Mouse (Mus musculus): ENCODE measurements around the gene Rpl10-ps3.

The Rpl10-ps3 gene

DNA sequence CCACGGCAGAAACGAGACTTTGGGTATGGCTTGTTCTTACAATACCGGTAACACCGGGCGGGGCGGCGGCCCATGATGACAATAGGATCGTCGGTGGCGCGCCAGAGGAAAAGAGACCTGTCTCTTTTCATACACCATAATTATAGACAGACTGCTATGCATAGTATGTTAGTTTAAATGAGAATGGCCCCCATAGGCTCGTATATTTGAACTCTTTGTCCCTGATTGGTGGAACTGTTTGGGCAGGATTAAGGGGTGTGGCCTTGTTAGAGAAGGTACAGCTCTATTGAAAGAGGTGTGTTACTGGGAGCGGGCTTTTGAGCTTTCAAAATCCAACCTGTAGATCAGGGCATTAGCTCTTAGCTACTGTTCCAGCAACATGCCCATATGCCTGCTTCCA lies at the start of gene Rpl10-ps3:
Rpl10-ps3 (minus strand) TSS at position 101 of the 400 bp plus-strand sequence.
- no peak for DNase-seq

DNA sequence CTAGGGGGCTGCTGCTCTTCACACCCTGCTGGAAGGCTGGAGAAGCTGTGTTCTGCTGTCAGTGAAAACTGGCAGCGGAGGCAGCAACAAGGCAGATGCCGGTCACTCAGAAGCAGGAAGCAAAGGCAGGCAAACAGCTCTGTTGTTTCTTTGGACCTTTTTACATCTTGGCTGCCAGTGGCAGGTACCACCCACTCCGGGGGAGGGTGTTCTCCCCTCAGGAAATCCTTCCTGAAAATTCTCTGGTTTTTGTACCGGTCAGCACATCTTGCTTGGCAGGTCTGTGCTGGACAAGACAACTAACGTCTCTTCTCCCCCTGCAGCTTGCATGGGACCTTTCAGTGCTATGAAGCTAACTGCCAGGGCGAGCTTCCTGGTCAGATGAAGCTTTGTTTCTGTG lies 30.8 kb upstream of the Rpl10-ps3 start:
- no peak for DNase-seq

DNA sequence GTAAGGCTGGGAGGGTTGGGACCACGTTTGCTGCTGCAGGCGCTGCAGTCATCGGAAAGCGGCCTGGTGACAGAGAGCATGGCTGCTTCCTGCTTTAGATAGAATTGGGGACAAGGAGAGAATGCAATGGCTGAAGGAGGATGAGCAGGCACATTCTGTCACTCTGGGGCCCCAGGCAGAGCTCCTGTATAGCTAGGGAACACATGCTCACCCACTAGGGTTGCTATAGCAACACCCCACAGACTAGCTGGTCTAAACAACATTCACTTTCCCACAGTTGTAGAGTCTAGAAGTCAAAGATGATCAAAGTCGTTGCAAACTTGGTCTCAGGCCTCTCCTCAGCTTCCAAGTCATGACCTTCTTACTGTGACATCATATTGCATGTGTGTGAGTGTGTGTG lies 29.9 kb upstream of the Rpl10-ps3 start:
- no peak for DNase-seq

DNA sequence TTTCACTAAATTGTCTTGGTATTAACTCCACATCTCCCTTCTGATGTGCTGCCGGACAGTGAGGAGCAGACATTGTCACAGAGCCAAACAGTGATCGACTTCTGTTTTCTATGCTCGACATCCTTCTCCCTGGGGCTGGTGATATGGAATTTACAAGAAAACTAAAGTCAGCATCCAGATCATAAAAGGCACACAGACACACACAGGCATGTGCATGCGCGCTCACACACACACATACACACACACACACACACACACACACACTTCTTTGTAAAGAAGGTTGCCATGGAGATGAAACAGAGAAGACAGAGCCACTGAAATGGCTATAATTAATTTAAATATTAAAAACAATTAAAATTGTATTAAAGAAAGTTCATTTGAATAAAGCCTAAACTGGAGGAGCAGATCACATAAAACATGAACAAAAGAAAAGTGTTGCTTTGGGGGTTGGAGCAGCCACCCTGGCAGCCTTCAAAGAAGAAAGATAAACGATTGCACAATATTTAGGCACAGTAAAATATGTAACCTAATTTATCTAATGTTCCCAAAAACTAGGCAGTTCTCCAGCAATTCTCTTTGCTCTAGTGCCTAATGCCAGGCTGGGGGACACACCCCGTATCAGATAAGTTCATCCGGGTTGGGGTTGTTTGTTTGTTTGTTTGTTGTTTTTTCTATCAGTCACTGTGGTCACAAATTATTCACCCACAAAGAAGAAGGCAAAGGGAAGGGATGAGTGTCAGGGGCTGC lies 24.0 kb upstream of the Rpl10-ps3 start:
- DNase-seq, result no peak

DNA sequence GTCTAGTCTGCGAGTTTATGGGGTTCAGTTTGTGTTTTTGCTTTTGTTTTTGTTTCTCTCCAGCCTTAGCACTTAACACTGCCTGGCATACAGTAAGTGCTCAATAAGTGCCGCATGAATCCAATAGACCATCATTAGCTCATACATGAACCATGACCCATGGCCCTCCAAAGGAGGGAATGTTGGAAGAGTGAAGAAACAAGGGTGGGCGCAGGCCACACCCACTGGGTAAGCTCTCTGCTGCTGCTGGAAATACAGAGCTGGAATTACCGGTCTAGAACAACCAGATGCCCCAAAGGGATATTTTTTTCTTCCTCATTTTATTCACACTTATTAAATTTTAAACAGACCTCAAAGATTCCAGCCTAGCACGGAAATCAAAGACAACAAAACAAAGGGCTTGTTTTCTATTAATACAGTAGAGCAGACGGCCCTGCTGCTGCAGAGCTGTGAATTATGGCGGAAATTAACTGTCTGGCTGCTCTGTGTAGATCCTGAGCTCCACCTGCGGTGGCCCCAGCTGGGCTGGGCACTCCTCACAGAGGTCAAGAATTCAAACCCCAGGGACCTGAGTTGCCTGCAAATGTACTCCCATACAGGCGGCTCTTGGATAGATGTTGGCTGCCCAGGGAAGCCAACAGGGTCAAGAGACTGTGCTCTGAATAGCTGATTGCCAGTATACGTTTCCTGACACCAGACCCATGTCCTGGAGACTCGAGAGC lies 20.5 kb upstream of the Rpl10-ps3 start:
- no peak for DNase-seq

DNA sequence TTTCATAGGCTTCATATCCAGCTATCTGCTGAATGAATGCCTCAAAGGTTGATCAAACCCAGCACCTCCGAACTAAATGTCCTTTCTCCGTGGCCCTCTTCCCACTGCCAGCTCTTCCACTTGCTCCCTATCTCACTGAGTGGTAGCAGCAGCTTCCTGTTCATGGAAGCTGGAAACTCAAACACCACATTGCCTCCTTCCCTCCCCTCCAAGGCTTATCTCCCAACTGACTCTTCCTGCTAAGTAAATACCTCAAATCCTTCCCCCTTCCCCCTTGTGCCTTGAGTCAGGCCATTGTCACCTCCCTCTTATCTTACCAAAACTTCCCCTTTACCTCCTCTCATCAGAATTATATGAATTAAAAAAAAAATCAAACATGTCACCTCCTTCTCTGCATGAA lies 19.2 kb upstream of the Rpl10-ps3 start:
- no peak for DNase-seq

DNA sequence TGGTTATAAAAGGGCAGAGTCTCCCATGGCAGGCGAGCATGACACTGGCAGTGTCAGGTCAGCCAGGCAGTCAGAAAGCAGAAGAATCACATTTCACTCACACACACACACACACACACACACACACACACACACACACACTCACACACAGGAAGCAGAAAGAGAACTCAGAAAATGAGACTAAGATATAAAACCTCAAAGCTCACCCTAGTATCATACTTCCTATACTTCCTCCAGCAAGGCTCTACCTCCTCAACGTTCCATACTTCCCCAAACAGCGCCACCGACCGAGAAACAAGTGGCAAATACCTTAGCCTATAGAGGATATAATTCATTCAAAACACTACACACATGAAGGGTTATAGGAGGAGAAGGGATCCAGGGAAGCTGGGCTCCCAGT lies 18.5 kb upstream of the Rpl10-ps3 start:
- peak; percentile 34 for DNase-seq

DNA sequence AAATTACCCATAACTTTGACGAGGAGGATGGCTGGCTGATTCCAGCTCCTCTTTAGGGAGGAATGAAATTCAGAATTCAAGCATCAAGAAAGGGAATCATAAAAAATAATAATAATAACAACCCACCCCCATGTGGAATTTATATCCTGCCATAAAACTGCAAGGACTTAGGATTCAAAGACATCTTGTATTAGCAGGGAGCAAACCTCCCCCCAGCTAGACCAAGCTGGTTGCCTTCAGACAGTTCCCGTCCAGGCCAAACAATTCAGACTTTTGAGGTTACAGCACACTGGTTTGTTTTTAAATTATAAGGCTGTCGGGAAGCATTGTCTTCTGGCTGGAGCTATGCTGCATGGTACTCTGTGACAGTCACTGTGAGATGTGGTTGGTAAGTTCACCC lies 17.8 kb upstream of the Rpl10-ps3 start:
- no peak for DNase-seq

DNA sequence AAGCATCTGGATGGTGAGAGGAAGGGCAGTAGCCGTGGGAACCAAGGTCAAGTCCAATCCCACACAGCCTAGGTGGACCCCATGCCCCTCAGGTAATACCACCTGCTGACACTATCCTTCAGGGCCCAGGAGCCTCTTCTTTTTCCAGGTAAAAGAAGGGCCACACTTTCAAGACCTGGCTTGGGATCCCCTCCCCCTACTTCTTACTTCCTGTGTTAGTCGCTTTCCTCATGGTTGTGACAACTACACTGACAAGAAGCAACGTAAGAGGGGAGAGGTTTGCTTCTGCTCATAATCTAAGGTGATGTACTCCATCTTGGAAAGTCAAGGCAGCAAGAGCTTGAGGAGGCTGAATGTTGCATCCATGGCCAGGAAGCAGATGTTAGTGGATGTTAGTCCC lies 15.6 kb upstream of the Rpl10-ps3 start:
- DNase-seq, result peak; percentile 42

DNA sequence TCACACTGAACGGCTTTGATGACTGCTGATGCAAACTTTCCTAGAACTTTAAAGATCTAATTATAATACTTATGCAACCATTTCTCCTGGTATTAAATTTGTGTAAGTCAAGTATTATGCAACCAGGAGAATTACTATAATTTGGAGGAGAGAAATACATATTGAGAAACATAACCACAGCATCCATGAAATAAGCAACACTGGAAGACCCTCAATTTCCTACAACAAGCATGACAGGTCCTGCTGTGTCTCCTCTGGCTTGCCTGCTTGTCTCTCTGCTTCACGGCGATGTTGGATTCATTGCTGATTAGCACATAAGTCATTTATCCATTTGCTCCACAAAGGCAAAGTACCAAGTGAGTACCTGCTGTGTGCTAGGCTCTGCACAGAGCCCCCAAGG lies 12.6 kb upstream of the Rpl10-ps3 start:
- DNase-seq, result no peak

DNA sequence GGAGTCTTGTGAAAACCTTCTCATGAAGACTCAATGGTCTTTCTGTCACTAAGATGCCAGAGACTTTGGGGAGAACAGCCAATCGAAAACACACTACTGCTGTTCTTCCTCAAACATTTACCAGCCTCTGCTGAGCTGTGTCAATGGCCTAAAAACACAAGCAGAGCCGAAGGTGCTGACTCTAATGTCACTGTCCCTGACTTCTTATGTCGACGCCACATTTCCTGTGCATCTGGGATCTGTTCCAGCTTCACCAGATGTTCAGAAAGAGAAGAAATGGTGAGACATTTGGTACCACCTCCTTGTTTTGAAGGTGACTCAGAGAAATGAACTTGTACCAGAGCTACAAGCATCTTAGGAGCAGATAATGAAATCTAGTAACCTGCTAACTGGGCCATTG lies 7.0 kb upstream of the Rpl10-ps3 start:
- DNase-seq, result peak; percentile 45

DNA sequence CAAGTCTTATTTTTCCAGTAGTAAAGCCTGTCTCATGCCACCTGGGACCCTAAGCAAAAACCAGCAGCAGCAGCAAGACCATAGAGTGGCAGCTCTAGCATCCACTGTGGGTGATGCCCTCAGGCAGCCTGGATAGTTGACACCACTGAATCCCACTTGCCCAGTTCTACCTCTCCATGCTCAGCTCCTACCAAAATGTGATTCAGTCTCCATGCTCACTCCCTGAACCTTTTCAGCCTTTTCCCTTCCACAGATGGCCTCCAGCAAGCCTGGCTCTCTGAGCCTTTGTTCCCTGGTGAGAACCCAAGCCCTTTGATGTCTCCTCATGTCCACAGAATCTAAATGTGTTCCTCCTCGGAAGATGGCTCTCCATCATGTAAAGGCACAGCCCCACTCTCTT lies 5.8 kb upstream of the Rpl10-ps3 start:
- DNase-seq, result no peak

DNA sequence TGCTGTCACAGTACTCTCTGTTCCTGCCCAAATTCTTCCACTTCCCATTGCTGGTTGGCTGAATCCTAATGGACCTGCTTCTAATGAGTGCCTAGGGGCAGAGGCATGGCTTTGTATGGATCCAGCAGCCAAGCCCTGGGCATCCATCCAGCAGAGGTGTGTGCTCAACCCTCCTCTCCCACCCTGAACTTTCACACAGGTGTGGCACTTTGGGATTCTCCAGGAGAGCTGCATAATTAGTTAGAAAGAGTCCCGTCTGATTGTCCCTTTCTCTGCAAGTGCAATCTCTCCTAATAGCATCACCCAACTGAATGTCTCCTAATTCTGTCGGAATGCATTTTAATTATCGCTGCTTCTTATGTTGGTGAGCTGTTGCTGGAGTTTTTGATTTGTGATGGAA lies 4.4 kb upstream of the Rpl10-ps3 start:
- DNase-seq, result no peak

DNA sequence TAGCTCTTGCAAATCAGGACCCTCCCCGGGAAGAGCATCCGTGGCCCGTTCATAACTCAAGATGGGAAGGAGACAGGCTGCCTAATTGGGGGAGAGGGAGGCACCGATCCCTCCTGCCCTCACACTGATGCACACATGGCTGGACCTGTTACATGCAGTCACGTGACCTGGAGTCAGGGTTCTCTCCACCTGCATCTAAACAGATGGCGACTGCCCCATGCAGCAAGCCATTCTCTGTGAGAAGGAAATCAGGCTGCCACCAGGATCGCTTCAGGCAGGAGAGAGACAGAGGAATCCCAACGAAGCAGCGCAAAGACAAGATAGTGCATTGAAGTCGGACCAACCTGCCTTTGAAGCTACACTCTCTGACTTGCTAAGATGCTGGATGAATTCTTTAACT lies 3.5 kb upstream of the Rpl10-ps3 start:
- no peak for DNase-seq

DNA sequence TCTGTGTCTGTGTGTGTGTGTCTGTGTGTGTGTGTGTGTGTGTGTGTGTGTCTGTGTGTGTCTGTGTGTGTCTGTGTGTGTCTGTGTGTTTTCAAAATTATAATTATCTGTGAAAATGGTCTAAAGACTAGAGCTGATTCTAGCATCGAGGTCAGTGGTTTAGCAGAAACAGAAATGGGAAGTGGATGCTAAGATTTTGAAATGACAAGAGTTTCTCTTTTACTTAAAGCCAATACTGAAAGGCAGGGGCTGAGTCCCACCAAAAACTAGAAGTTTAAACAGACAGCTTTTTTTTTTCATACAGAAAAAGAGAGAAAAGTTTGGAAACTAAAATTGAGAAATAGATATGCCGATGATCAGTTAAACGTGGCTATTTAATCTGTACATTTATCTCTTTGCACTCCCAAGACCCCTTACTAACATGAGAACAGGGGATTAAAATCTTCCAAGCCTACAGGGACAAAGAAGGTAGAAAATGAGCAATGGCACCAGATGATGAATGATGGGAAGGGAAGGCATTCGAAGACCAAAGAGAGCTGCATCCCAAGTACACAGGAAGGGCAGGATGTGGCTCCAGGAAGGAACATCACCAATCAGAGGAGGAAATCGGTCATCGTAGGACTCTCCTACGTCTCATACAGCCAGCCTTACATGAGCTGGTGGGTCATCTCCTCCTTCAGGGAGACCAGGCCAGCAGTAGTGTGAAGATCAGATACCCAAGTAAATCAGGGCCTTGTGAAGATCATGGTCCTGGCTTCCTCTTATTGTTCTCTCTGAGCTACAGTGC lies 9.0 kb downstream of the Rpl10-ps3 start:
- no peak for DNase-seq

DNA sequence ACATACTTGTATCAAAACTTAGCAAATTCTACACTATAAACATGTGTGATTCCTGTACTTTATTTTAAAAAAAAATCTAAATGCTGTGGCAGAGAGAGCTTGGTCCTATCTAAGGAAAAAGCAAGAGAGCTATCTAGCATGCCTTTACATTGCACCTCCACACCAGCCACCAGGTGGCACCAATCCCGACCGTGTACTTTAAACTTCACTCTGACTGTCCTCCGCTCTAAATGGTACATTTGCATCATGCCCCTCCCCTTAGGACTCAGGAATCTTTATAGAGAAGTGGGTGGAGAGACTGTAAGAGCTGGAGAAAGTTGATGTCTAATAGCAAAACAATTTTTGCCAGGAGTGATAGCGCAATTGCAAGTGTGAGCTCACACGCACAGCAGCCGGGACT lies 11.4 kb downstream of the Rpl10-ps3 start:
- peak; percentile 61 for DNase-seq

DNA sequence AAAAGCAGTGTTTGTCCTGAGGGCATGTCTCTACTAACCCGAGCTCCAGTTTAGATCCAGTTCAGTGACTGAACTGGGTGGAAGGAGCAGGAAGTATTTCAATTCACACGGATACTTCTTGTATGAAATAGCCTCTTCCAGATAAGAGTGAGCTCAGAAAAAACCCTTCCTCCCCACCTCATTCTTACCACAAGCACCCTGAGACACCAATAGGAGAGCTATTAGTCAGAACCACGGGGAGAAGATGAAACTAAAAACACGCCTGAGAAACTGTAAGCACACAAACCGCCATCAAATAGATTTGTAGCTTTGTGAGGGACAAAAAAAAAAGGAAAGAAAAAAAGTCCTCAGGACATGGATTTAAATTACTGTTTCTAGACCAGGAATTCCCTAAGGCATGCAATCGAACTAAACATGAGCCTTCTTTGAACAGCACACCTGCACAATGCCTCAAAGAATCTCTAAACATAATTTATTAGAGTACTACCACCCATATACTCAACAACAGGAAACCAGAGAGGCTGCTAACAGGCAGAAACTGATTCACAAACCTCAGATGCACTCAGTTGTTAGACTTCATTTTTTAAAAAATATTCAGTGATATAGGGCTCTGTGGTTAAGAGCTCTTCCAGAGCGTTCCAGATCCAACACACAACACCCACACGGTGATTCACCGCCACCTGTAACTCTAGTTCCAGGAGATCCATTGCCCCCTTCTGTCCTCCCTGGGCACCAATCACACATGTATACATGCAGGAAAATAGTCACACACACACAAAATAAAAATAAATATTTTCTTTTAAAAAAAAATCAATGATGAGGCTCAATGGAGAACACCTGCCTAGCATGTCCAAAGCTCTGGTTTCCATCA lies 20.2 kb downstream of the Rpl10-ps3 start:
- no peak for DNase-seq

DNA sequence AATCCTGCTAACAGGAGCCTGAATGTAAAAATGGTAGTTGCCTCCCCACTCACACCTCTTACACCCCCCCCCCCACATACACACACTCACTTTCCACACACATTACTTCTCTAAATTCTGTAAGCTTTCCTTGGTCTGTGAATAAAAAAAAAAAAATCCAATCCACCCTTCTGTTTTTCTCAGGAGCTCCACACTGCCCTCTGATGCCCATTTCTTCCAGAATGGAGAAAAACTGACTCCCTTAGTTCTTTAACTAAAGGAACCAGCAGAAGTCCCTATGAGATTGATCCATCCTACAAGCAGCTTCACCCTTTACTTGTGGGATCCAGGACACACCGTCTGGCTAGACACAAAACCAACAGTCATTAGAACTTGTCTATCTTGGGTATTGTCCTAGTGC lies 24.0 kb downstream of the Rpl10-ps3 start:
- no peak for DNase-seq

DNA sequence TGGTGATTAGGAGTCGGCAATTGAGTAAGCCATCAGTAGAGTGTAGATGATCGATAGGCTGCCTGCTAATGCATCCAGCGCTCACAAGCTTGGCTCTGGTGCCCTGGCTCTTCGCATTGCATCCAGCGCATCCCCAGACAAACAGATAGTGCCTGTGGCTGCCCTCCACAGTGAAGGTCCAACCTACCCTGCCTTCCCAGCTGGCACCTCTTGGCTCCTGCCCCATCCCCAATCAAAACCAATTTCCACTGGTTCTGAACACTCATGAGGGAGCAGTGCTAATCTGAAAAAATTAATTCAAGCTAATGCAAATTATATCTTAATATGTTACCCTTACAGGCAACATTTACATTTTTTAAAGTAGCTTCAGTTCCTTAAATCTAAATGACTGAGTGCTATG lies 25.3 kb downstream of the Rpl10-ps3 start:
- DNase-seq, result no peak

DNA sequence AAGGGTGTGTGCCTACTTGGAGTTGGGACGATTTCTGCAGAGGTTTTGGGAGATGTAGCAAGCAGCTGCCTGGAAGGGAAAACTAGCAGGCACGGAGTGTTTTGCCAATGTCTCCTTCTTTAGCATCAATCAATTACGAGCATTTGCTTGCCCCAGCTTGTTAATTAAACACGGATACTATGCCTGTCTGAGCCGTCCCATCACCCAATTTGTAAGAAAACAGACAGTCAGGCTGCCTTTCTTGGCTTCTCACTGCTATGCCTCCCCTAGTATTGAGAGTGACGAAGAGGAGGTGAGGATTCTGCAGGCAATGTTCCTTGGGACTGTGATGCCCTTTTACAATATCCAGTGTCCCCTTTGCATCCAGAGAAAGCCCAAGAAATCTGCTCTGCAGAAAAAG lies 27.5 kb downstream of the Rpl10-ps3 start:
- DNase-seq, result no peak

DNA sequence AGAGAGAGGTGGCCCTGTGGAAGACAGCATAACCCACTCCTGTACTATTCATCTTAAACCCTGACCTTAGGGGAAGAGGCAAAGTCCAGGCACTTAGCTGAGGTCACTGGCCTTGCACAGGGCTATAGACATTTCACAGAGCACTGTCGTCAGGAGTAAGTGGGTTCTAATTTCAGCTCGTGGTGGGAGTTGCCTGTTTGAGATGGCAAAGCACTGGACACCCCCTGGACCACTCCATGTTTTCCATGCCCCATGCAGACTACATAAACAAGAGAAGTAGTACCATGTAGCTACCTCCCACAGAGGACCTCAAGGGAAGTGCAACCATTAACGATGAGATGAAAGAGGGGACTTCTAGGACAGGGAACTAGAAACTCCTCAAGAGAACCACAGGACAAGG lies 29.1 kb downstream of the Rpl10-ps3 start:
- no peak for DNase-seq

DNA sequence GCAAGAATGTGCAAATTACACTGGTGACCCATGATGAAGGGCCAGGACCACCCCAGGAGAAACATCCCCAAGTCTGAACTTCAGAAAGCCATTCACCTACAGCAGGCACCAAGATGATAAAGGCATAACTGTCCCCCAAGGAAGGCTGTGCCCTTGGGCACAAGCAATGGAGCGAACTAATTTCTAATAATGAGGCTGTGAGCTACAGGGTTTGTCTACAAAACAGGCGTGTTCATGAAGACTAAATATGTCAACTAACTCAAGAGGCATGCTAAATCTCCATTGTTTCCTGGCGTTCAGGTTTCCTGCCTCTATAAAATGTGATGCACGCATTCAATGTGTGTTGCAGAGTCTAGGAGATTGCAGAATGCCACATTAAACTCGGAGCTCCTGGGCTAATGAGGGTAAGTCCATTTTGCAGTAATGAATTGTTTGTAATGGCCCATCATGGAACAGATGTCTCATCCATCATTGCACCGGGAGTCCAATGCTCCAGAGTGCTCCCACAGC lies 33.7 kb downstream of the Rpl10-ps3 start:
- no peak for DNase-seq

Measured in thymus, postnatal 14 days (tissue).